Mouse (Mus musculus) lung, postnatal 0 days (tissue): ENCODE data around the gene Tdp2.

Experiments
- CTCF ChIP-seq: IDR thresholded peaks from 2 replicates; pipeline ENCODE4 v1.5.1; 2016; ENCODE audit warnings: antibody characterized with exemption, mild to moderate bottlenecking
- EP300 ChIP-seq: IDR thresholded peaks from 2 replicates; pipeline ENCODE4 v1.6.1; 2016; ENCODE audit warnings: antibody characterized with exemption, mild to moderate bottlenecking, control low read depth

GRCm38 (mm10) chr13:24812521-24812920 lies 19.0 kb upstream of the Tdp2 start:
- TF ChIP-seq CTCF (no peak), EP300 (no peak)
